1 mouse cellular context compared by ENCODE assay signal in the genomic region with DNA sequence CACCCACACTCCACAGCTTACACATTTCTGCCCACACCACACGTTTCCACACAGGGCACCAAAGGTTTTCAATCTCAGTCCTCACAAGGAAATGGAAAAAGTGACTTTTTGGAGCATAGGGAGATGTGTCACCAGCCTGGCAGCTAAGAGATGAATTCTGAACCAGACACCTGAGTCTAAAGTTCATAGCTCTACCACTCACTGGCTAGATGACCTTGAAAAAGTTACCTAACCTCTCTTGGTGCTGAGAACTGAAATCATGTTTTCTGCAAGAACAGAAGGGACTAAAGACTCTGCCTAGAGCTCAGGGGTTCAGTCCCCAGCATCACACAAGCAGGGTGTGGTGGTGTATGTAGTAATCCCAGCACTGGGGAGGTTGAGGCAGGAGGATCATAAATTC.
TF ChIP-seq lines count a peak whose summit lies in the region.

No protein-coding gene starts in this region.

TF ChIP-seq in CH12.LX, 34 proteins besides CTCF, POLR2A, EP300 and RAD21:
- TF ChIP-seq ETS1 (conservative IDR thresholded peaks at IDR 0.05; ENCODE audit: low read depth, low read length) (0 out of 2 replicates have a peak, but pooled peaks have one; percentile 7), JUND (conservative IDR thresholded peaks at IDR 0.05; ENCODE audit: low read depth, low read length) (no peak), MEF2A (IDR thresholded peaks at IDR 0.05; ENCODE audit: borderline replicate concordance, low read depth, low read length) (no peak), E2F4 (IDR thresholded peaks at IDR 0.05; ENCODE audit: insufficient replicate concordance, low read depth, low read length) (no peak), RCOR1 (conservative IDR thresholded peaks at IDR 0.05; ENCODE audit: low read depth, low read length) (no peak)
